9 mouse cellular contexts compared by ENCODE assay signal in the genomic region with DNA sequence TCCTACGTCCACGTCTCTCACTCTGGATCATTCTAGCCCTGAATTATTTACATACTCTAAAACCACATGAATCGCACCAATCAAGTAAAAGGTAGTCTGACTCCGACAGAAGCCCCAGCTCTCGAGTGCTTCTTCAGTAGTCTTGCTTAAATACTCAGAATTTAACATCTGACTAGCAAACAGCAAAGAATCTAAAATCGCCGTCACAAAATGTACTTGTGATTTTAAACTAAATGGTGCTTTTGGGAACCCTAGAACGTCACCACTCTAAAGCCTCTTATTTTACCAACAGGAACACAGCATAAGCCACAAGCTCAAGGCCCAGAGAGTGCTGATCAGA. TPM values are rescaled to one million over a fixed set of nuclear protein-coding genes. Genes with fewer than 3 reads are reported as not detected.
DNase-seq lines count a peak whose midpoint lies in the region; ATAC-seq and TF ChIP-seq lines count a peak whose summit lies in the region.
"Had no signal": no experiment of that assay in that cellular context is flagged by ENCODE, and none has a peak within 500 bp of the region (broad histone marks: within the 10 kb centered on the region; RNA-seq: fewer than 3 reads in every experiment).

No protein-coding gene starts in this region.

- ATAC-seq in liver, embryonic 11.5 days (replicated peaks; ENCODE audit: low FRiP score) = no peak
- no peak for ATAC-seq in liver, postnatal 0 days
- ATAC-seq in neural tube, embryonic 13.5 days (ENCODE audit: low read depth) = no peak

- 60% methylated on average over 8 of the region's 8 CpGs for WGBS in liver, embryonic 11.5 days
- 77% methylated on average over 8 of the region's 8 CpGs for WGBS in liver, postnatal 0 days (ENCODE audit: insufficient replicate concordance)
- WGBS in neural tube, embryonic 13.5 days = 57% methylated on average over 8 of the region's 8 CpGs

- no peak for TF ChIP-seq CTCF in liver, postnatal 0 days (IDR thresholded peaks at IDR 0.05; ENCODE audit: low read depth)

- peak overlapping the region; percentile 71 for H3K4me2 ChIP-seq in liver, embryonic 11.5 days
- no peak overlapping the region for H3K4me2 ChIP-seq in liver, postnatal 0 days (ENCODE audit: low read depth, low read length)
- H3K4me2 ChIP-seq in neural tube, embryonic 13.5 days = peak overlapping the region; percentile 78

- DNase-seq in cerebellum, adult 9-10 months = peak; percentile 31
- no peak for DNase-seq in cerebellum, adult 9-11 months
- DNase-seq in liver, embryonic 11.5 days (ENCODE audit: low spot score) = no peak
- DNase-seq in liver, postnatal 0 days = no peak
- DNase-seq in induced T-regulatory cell, adult 2 months (ENCODE audit: low read depth) = peak; percentile 9
- no peak for DNase-seq in thymus, postnatal 10 days (ENCODE audit: low spot score in 2 of 2)
- DNase-seq in right cerebral cortex, adult 18-20 months = no peak
- DNase-seq: cerebellum, postnatal 36 days had no signal

- no peaks in the 10 kb centered on the region for H3K27me3 ChIP-seq in liver, embryonic 11.5 days (replicated peaks; ENCODE audit: control insufficient read depth, insufficient read depth, low read length)
- H3K27me3 ChIP-seq in liver, postnatal 0 days (ENCODE audit: insufficient read depth, low read length) = no peaks in the 10 kb centered on the region
- no peaks in the 10 kb centered on the region for H3K27me3 ChIP-seq in neural tube, embryonic 13.5 days

- no peaks in the 10 kb centered on the region for H3K36me3 ChIP-seq in liver, embryonic 11.5 days (ENCODE audit: control insufficient read depth, insufficient read depth, low read length)
- no peaks in the 10 kb centered on the region for H3K36me3 ChIP-seq in liver, postnatal 0 days (replicated peaks; ENCODE audit: insufficient read depth, low read length)
- H3K36me3 ChIP-seq in neural tube, embryonic 13.5 days = no peaks in the 10 kb centered on the region; the same call in 1 of the 2 replicates

- H3K4me3 ChIP-seq in liver, embryonic 11.5 days (ENCODE audit: low read depth, low read length) = no peak overlapping the region
- no peak overlapping the region for H3K4me3 ChIP-seq in liver, postnatal 0 days (ENCODE audit: low read depth, low read length)
- H3K4me3 ChIP-seq in neural tube, embryonic 13.5 days = peak overlapping the region; percentile 74

- H3K9ac ChIP-seq in liver, embryonic 11.5 days (ENCODE audit: low read depth, low read length) = no peak overlapping the region
- no peak overlapping the region for H3K9ac ChIP-seq in liver, postnatal 0 days (replicated peaks)
- H3K9ac ChIP-seq in neural tube, embryonic 13.5 days = peak overlapping the region; percentile 92

- no peak for TF ChIP-seq EP300 in liver, postnatal 0 days (IDR thresholded peaks at IDR 0.05; ENCODE audit: low read depth)

- peak overlapping the region; percentile 70; the same call in 1 of the 2 replicates for H3K27ac ChIP-seq in liver, embryonic 11.5 days (ENCODE audit: low read depth, low read length)
- H3K27ac ChIP-seq in liver, postnatal 0 days (ENCODE audit: low read depth) = no peak overlapping the region
- peak overlapping the region; percentile 49 for H3K27ac ChIP-seq in neural tube, embryonic 13.5 days (replicated peaks)

- no peaks in the 10 kb centered on the region for H3K9me3 ChIP-seq in liver, embryonic 11.5 days (ENCODE audit: control insufficient read depth, low read length)
- H3K9me3 ChIP-seq in liver, postnatal 0 days (ENCODE audit: low read length) = no peaks in the 10 kb centered on the region
- no peaks in the 10 kb centered on the region for H3K9me3 ChIP-seq in neural tube, embryonic 13.5 days

- peaks cover 29% of the 10 kb centered on the region for H3K4me1 ChIP-seq in liver, embryonic 11.5 days (replicated peaks; ENCODE audit: control insufficient read depth, insufficient read depth, low read length)
- peaks cover 19% of the 10 kb centered on the region for H3K4me1 ChIP-seq in liver, postnatal 0 days (ENCODE audit: insufficient read depth)
- peaks cover 35% of the 10 kb centered on the region for H3K4me1 ChIP-seq in neural tube, embryonic 13.5 days (replicated peaks)

RNA-seq across cellular contexts. Expression of a gene that starts 2.5 kb away (rescaled TPM):
- 41.9 and 45.0 TPM in 2 replicates for polyA plus RNA-seq in liver, embryonic 11.5 days (2014; fragmentation: Nextera tagmentation; extraction: Ambion mirVana)
- 28.2 and 30.4 TPM in 2 replicates for polyA plus RNA-seq in liver, postnatal 0 days (2015; fragmentation: Nextera tagmentation; extraction: Ambion mirVana)
- polyA plus RNA-seq in neural tube, embryonic 13.5 days (2015; fragmentation: Nextera tagmentation; extraction: Ambion mirVana) = 105 and 117 TPM in 2 replicates

Comparison
In these comparisons a context has a peak if more than half of its experiments do, and no peak if none do; other contexts are left out.
1. DNase-seq: peak in cerebellum, adult 9-10 months (single experiment) and induced T-regulatory cell, adult 2 months (single experiment); none in cerebellum, adult 9-11 months (single experiment), liver, embryonic 11.5 days (single experiment), liver, postnatal 0 days (single experiment), thymus, postnatal 10 days (0 of 2) and right cerebral cortex, adult 18-20 months (single experiment).